Mouse (Mus musculus) liver, adult 2 months (tissue): ENCODE data around the gene Gtf2f2. TPM values are rescaled to one million over a fixed set of nuclear protein-coding genes. Genes with fewer than 3 reads are reported as not detected.

Source experiments
- DNase-seq: peaks from one replicate; pipeline ENCODE4 v3.0.0-alpha.2; 2011; ENCODE audit warnings: low read depth, low spot score; ENCODE audit errors: extremely low read depth
- H3K27ac ChIP-seq: fragments of 200-500 bp; replicated peaks from 2 replicates; pipeline ENCODE4 v1.5.1; 2012; ENCODE audit warnings: low read depth, mild to moderate bottlenecking, control low read depth, inconsistent platforms, low read length; ENCODE audit not compliant: insufficient read depth
- H3K27me3 ChIP-seq: fragments of 200-500 bp; 2 replicates; pipeline ENCODE4 v1.6.1; 2012; ENCODE audit warnings: mild to moderate bottlenecking, moderate library complexity, low read length, inconsistent platforms; ENCODE audit not compliant: control insufficient read depth, insufficient read depth
- H3K36me3 ChIP-seq: fragments of 200-500 bp; 2 replicates; pipeline ENCODE4 v1.6.1; 2012; ENCODE audit warnings: low read length, inconsistent platforms; ENCODE audit not compliant: control insufficient read depth, insufficient read depth
- H3K4me1 ChIP-seq: fragments of 200-500 bp; 2 replicates; pipeline ENCODE4 v1.6.1; 2011; ENCODE audit warnings: low read length; ENCODE audit not compliant: control insufficient read depth, insufficient read depth
- H3K4me3 ChIP-seq: fragments of 200-500 bp; 2 replicates; pipeline ENCODE4 v1.5.1; 2011; ENCODE audit warnings: low read depth, mild to moderate bottlenecking, control low read depth, low read length, moderate library complexity; ENCODE audit not compliant: insufficient read depth
- H3K79me2 ChIP-seq: fragments of 200-500 bp; 2 replicates; pipeline ENCODE4 v1.6.1; 2012; ENCODE audit warnings: inconsistent platforms, mild to moderate bottlenecking, low read length, moderate library complexity; ENCODE audit not compliant: control insufficient read depth, insufficient read depth
- H3K9ac ChIP-seq: fragments of 200-500 bp; 2 replicates; pipeline ENCODE4 v1.6.1; 2012; ENCODE audit warnings: low read depth, mild to moderate bottlenecking, control low read depth, inconsistent platforms, low read length
- CTCF ChIP-seq: fragments of 200-500 bp; IDR thresholded peaks from 2 replicates; pipeline ENCODE4 v1.5.1; 2011; ENCODE audit warnings: low read depth, low read length, control low read depth
- POLR2A ChIP-seq: fragments of 200-500 bp; IDR thresholded peaks from 2 replicates; pipeline ENCODE4 v1.6.1; 2011; ENCODE audit warnings: low read length, control low read depth; ENCODE audit not compliant: insufficient read depth; ENCODE audit errors: extremely low read depth
- WGBS: fragments of 180-500 bp; shearing (Covaris S2); methylation state at CpG from one replicate; pipeline ENCODE4 v1.1.7; 2018; 5-methylcytosine and 5-hydroxymethylcytosine counted together
- polyA plus RNA-seq: library from polyadenylated mRNA; depleted of rRNA; stranded (reverse); fragments of >200 nt; gene quantifications from 2 replicates; pipeline ENCODE4 v1.2.3, GENCODE M21; 2012
- total RNA-seq: library from RNA; depleted of rRNA; stranded (reverse); fragments of >200 nt; gene quantifications from 2 replicates; pipeline ENCODE4 v1.2.3, GENCODE M21; 2014

Gene Gtf2f2
- total and polyA plus RNA-seq, 2 experiments, result 1.5 to 9.7 TPM

DNA sequence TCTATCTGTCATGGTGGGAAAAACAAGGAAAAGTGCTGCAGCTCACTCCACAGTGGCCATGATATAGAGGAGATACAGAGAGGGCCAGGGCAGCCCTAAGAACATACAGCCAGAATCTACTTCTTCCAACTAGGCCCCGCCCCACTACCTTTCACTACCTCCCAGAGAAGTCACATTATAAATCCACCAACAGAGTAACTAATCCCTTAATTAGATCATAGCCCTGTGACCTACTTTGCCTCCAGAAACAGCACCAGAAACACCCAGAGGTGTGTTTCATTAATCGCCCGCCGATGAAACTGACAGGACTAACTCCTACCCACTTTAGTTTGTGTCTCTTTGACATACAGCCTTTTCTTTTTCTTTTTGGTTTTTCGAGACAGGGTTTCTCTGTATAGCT is 1.5 kb downstream of the Gtf2f2 start:
- Histone ChIP-seq H3K4me3 (no peak overlapping the region), H3K27ac (no peak overlapping the region), H3K36me3 (peaks cover 1% of the 10 kb centered on the region; the same call in 1 of the 2 replicates), H3K27me3 (no peaks in the 10 kb centered on the region), H3K9ac (no peak overlapping the region), H3K4me1 (peaks cover 9% of the 10 kb centered on the region), H3K79me2 (peaks cover 6% of the 10 kb centered on the region; the same call in 1 of the 2 replicates)
- no peak for DNase-seq
- TF ChIP-seq CTCF (no peak), POLR2A (no peak)
- whole genome bisulfite sequencing, result 80% methylated on average over 5 of the region's 5 CpGs

DNA sequence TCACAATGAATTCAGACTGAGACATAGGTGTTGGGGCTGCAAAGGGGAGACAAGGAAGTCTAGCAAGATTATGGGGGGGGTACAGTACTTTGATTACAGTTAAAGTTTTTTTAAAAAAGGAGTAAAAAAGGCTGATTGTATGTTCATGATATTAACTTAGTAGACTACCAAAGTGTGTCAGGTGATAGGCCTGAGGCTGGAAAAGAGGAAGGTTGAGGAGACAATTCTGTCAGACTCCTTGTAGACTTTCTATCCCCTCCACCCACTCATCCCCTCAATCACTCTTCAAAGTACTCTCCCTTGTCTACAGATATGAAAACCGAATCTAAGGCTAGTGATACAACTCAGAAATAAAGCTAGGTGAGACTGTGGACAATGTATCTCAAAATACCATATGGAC is 2.5 kb downstream of the Gtf2f2 start:
- Histone ChIP-seq H3K9ac (no peak overlapping the region), H3K27me3 (no peaks in the 10 kb centered on the region), H3K4me3 (no peak overlapping the region), H3K4me1 (peaks cover 9% of the 10 kb centered on the region), H3K27ac (no peak overlapping the region), H3K79me2 (peaks cover 6% of the 10 kb centered on the region; the same call in 1 of the 2 replicates), H3K36me3 (peaks cover 1% of the 10 kb centered on the region; the same call in 1 of the 2 replicates)
- TF ChIP-seq CTCF (no peak), POLR2A (no peak)
- whole genome bisulfite sequencing, result 95% methylated on average over 1 of the region's 1 CpGs
- no peak for DNase-seq

DNA sequence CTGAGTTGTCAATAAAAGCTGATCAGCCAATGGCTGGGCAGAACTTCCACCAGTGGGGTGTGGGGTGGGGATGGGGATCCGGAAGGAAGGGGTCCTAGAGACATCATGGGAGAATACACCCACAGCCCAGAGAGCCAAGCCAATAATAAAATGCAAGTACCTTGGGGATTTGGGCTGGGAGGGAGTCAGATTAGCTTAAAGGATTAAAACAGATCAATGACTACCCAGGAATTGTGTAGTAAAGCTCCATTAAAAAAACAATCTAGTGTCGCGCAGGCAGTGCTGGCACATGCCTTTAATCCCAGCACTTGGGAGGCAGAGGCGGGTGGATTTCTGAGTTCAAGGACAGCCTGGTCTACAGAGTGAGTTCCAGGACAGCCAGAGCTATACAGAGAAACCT is 5.7 kb downstream of the Gtf2f2 start:
- Histone ChIP-seq H3K4me1 (peaks cover 9% of the 10 kb centered on the region), H3K4me3 (no peak overlapping the region), H3K36me3 (peaks cover 1% of the 10 kb centered on the region; the same call in 1 of the 2 replicates), H3K27ac (no peak overlapping the region), H3K27me3 (no peaks in the 10 kb centered on the region), H3K9ac (no peak overlapping the region), H3K79me2 (peaks cover 11% of the 10 kb centered on the region; the same call in 1 of the 2 replicates)
- no peak for TF ChIP-seq CTCF
- no peak for TF ChIP-seq POLR2A
- WGBS, result 90% methylated on average over 4 of the region's 4 CpGs
- DNase-seq, result no peak

- Histone ChIP-seq H3K27ac (no peak overlapping the region), H3K4me3 (no peak overlapping the region), H3K4me1 (no peaks in the 10 kb centered on the region), H3K36me3 (peaks cover 1% of the 10 kb centered on the region; the same call in 1 of the 2 replicates), H3K27me3 (no peaks in the 10 kb centered on the region), H3K79me2 (peaks cover 7% of the 10 kb centered on the region; the same call in 1 of the 2 replicates), H3K9ac (no peak overlapping the region)
- TF ChIP-seq POLR2A, result no peak
- WGBS, result 73% methylated on average over 4 of the region's 4 CpGs
- no peak for DNase-seq
These were observed 8.9 kb downstream of the Gtf2f2 start for GRCm38 (mm10) chr14:76001781-76002180.

DNA sequence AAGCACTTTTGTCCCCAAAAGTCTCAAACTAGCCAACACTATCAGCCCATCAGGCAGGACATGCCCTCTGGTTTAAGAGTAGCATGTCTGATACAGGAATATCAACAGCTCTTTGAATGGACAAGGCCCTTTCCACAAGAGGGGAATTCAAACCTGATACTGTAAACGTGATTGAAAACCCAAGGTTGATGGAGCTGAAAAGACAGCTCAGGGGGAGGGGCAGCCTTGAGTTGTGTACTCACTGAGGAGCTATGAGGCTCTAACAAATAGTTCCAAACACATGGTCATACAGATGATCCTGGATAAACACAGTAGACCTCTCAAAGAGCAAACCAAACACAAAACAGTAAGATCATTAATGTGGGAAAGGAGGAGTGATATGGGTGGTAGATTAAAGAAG is 12.6 kb downstream of the Gtf2f2 start:
- H3K4me3 ChIP-seq, result no peak overlapping the region
- peaks cover 7% of the 10 kb centered on the region; the same call in 1 of the 2 replicates for H3K79me2 ChIP-seq
- no peak for DNase-seq
- H3K27me3 ChIP-seq, result no peaks in the 10 kb centered on the region
- 17% methylated on average over 1 of the region's 1 CpGs for WGBS
- H3K36me3 ChIP-seq, result peaks cover 9% of the 10 kb centered on the region
- no peak overlapping the region for H3K27ac ChIP-seq
- H3K4me1 ChIP-seq, result no peaks in the 10 kb centered on the region
- TF ChIP-seq CTCF (no peak), POLR2A (no peak)
- no peak overlapping the region for H3K9ac ChIP-seq

GRCm38 (mm10) chr14:75992371-75992770 is 18.3 kb downstream of the Gtf2f2 start:
- Histone ChIP-seq H3K79me2 (peaks cover 5% of the 10 kb centered on the region; the same call in 1 of the 2 replicates), H3K27me3 (no peaks in the 10 kb centered on the region), H3K36me3 (peaks cover 9% of the 10 kb centered on the region), H3K27ac (no peak overlapping the region), H3K9ac (no peak overlapping the region), H3K4me1 (no peaks in the 10 kb centered on the region), H3K4me3 (no peak overlapping the region)
- TF ChIP-seq POLR2A (no peak), CTCF (no peak)
- no peak for DNase-seq
- WGBS, result 89% methylated on average over 4 of the region's 4 CpGs
